Mouse (Mus musculus): ENCODE measurements around the gene Scamp2. TPM values are rescaled to one million over a fixed set of nuclear protein-coding genes. Genes with fewer than 3 reads are reported as not detected.

The Scamp2 gene
- polyA plus RNA-seq, 1 experiment: not detected

DNA sequence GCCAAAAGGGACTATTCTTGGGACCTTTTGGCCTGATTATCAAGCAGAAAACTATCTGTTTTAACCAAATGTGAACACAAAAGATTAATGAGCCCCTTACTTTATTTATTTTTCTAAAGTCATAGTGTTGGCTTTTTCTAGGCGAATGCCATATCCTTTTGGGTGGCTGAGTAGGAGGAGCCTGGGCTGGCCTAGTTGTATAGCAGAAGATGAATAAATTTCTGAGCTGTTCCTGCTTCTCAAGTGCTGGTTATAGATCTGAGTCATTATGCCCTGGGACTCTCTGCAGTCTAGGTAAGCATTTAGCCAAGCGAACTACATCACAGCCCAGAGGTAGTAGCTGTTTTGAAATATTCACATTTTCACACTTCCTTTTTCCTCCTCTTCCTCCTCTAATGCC, 35.2 kb upstream of the Scamp2 start:
- 26% methylated on average over 2 of the region's 2 CpGs for WGBS
- Histone ChIP-seq H3K27ac (ENCODE audit: insufficient read depth, low read depth, low read length) (no peak overlapping the region), H3K4me3 (ENCODE audit: insufficient read depth, low read depth, low read length) (no peak overlapping the region), H3K4me1 (ENCODE audit: control insufficient read depth, insufficient read depth, low read length) (peaks cover 5% of the 10 kb centered on the region)
- TF ChIP-seq CTCF (IDR thresholded peaks at IDR 0.05; ENCODE audit: insufficient read depth, low read depth, low read length) (no peak), POLR2A (IDR thresholded peaks at IDR 0.05; ENCODE audit: insufficient read depth, low read depth, low read length) (no peak)

GRCm38 (mm10) chr9:57526435-57526834, 34.3 kb upstream of the Scamp2 start:
- Histone ChIP-seq H3K4me3 (ENCODE audit: insufficient read depth, low read depth, low read length) (no peak overlapping the region), H3K27ac (ENCODE audit: insufficient read depth, low read depth, low read length) (no peak overlapping the region), H3K4me1 (ENCODE audit: control insufficient read depth, insufficient read depth, low read length) (peaks cover 5% of the 10 kb centered on the region)
- TF ChIP-seq POLR2A (IDR thresholded peaks at IDR 0.05; ENCODE audit: insufficient read depth, low read depth, low read length) (no peak), CTCF (IDR thresholded peaks at IDR 0.05; ENCODE audit: insufficient read depth, low read depth, low read length) (no peak)

GRCm38 (mm10) chr9:57531946-57532345, 28.8 kb upstream of the Scamp2 start:
- Histone ChIP-seq H3K4me1 (ENCODE audit: control insufficient read depth, insufficient read depth, low read length) (peaks cover 6% of the 10 kb centered on the region), H3K27ac (ENCODE audit: insufficient read depth, low read depth, low read length) (no peak overlapping the region), H3K4me3 (ENCODE audit: insufficient read depth, low read depth, low read length) (no peak overlapping the region)
- WGBS: 90% methylated on average over 1 of the region's 1 CpGs
- no peak for TF ChIP-seq CTCF (IDR thresholded peaks at IDR 0.05; ENCODE audit: insufficient read depth, low read depth, low read length)

- H3K4me1 ChIP-seq (ENCODE audit: control insufficient read depth, insufficient read depth, low read length): peaks cover 14% of the 10 kb centered on the region
- TF ChIP-seq POLR2A (IDR thresholded peaks at IDR 0.05; ENCODE audit: insufficient read depth, low read depth, low read length) (no peak), CTCF (IDR thresholded peaks at IDR 0.05; ENCODE audit: insufficient read depth, low read depth, low read length) (no peak)
- H3K4me3 ChIP-seq (ENCODE audit: insufficient read depth, low read depth, low read length): no peak overlapping the region
- WGBS: 85% methylated on average over 5 of the region's 5 CpGs
- no peak overlapping the region for H3K27ac ChIP-seq (ENCODE audit: insufficient read depth, low read depth, low read length)
These were observed 24.4 kb upstream of the Scamp2 start for GRCm38 (mm10) chr9:57536362-57536761.

- under 1% methylated on average over 45 of the region's 45 CpGs for WGBS
- H3K4me3 ChIP-seq (ENCODE audit: insufficient read depth, low read depth, low read length): peak within 1 kb of the TSS; percentile 61
- H3K4me1 ChIP-seq (ENCODE audit: control insufficient read depth, insufficient read depth, low read length): peaks cover 14% of the 10 kb centered on the region
- peak within 1 kb of the TSS; percentile 91 for H3K27ac ChIP-seq (ENCODE audit: insufficient read depth, low read depth, low read length)
- TF ChIP-seq CTCF (IDR thresholded peaks at IDR 0.05; ENCODE audit: insufficient read depth, low read depth, low read length): no peak; the same call in 1 of the 2 replicates
- TF ChIP-seq POLR2A (IDR thresholded peaks at IDR 0.05; ENCODE audit: insufficient read depth, low read depth, low read length): peak; percentile 37; the same call in 1 of the 2 replicates
These were observed 23.6 kb upstream of the Scamp2 start, which contains the start of gene Fam219b for GRCm38 (mm10) chr9:57537044-57537727. Fam219b (plus strand) TSS chr9:57537528.

DNA sequence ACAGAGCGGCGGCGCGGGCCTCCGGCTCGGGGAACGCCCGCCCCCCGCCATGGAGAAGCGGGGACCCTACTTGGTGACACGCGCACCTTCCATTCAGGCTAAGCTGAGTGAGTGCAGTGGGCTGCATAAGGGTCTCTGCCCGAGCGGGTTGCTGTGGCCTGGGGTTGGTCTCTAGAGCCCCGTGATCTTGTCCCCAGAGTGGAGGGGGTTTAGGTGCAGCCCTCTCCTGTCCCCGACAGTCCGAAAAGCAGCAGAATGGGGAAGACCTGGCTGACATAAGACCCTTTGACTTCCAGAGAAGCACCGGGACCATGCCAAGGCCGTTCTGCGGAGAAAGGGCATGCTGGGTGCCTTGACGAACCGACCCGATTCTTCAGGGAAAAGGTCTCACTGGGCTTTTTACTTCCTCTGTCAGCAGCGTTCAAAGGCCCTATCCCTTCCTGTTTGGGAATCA, 23.0 kb upstream of the Scamp2 start:
- WGBS: under 1% methylated on average over 24 of the region's 24 CpGs
- TF ChIP-seq CTCF (IDR thresholded peaks at IDR 0.05; ENCODE audit: insufficient read depth, low read depth, low read length) (no peak), POLR2A (IDR thresholded peaks at IDR 0.05; ENCODE audit: insufficient read depth, low read depth, low read length) (peak; percentile 9; the same call in 1 of the 2 replicates)
- Histone ChIP-seq H3K4me1 (ENCODE audit: control insufficient read depth, insufficient read depth, low read length) (peaks cover 14% of the 10 kb centered on the region), H3K27ac (ENCODE audit: insufficient read depth, low read depth, low read length) (peak overlapping the region; percentile 91), H3K4me3 (ENCODE audit: insufficient read depth, low read depth, low read length) (peak overlapping the region; percentile 61)

DNA sequence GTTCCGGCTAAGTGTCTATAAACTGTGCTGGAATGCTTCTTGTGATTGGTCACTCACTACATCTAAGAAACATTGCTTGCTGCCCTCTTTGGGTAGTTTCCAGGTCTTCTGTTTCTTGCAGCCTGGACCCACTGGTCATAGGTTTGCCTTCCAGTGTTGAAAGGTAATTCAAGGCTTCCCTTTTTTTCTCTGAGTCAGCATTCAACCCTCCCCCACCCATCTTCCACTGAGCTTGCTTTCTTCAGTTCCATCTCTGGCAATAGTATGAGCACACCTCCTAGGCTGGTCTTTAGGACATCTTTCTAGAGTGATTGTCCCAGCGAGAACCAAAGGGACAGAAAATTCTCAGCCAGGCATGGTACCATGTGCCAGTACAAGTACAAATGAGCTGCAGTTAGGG, 21.2 kb upstream of the Scamp2 start:
- H3K4me1 ChIP-seq (ENCODE audit: control insufficient read depth, insufficient read depth, low read length): peaks cover 14% of the 10 kb centered on the region
- TF ChIP-seq POLR2A (IDR thresholded peaks at IDR 0.05; ENCODE audit: insufficient read depth, low read depth, low read length): no peak
- H3K4me3 ChIP-seq (ENCODE audit: insufficient read depth, low read depth, low read length): no peak overlapping the region
- no peak overlapping the region for H3K27ac ChIP-seq (ENCODE audit: insufficient read depth, low read depth, low read length)
- 90% methylated on average over 2 of the region's 2 CpGs for WGBS

GRCm38 (mm10) chr9:57541312-57541711, 19.4 kb upstream of the Scamp2 start:
- Histone ChIP-seq H3K4me1 (ENCODE audit: control insufficient read depth, insufficient read depth, low read length) (peaks cover 14% of the 10 kb centered on the region), H3K4me3 (ENCODE audit: insufficient read depth, low read depth, low read length) (no peak overlapping the region), H3K27ac (ENCODE audit: insufficient read depth, low read depth, low read length) (no peak overlapping the region)
- WGBS: 0% methylated on average over 1 of the region's 1 CpGs
- TF ChIP-seq POLR2A (IDR thresholded peaks at IDR 0.05; ENCODE audit: insufficient read depth, low read depth, low read length) (no peak), CTCF (IDR thresholded peaks at IDR 0.05; ENCODE audit: insufficient read depth, low read depth, low read length) (no peak)

GRCm38 (mm10) chr9:57543951-57544350, 16.8 kb upstream of the Scamp2 start:
- H3K27ac ChIP-seq (ENCODE audit: insufficient read depth, low read depth, low read length): no peak overlapping the region
- WGBS: 55% methylated on average over 3 of the region's 3 CpGs

More at GRCm38 (mm10) chr9:57543951-57544350, 16.8 kb upstream of the Scamp2 start:
- TF ChIP-seq CTCF (IDR thresholded peaks at IDR 0.05; ENCODE audit: insufficient read depth, low read depth, low read length) (no peak), POLR2A (IDR thresholded peaks at IDR 0.05; ENCODE audit: insufficient read depth, low read depth, low read length) (no peak)
- Histone ChIP-seq H3K4me1 (ENCODE audit: control insufficient read depth, insufficient read depth, low read length) (peaks cover 15% of the 10 kb centered on the region; the same call in 1 of the 2 replicates), H3K4me3 (ENCODE audit: insufficient read depth, low read depth, low read length) (no peak overlapping the region)
